Mouse (Mus musculus) liver, embryonic 13.5 days (tissue): ENCODE results near the gene Gle1. TPM values are rescaled to one million over a fixed set of nuclear protein-coding genes. Genes with fewer than 3 reads are reported as not detected.
A peak's percentile ranks its signal among the peaks of the same experiment; 100 is the strongest.
"Not testable (repeated sequence)": the region's sequence is repeated elsewhere in the genome, so short reads cannot be mapped to it uniquely, and the experiment has no call there.

ENCODE experiments used
- ATAC-seq: fragments of 200-750 bp; cut with Nextera tagmentation; 2 replicates; pipeline ENCODE4 v1.8.0; 2017; ENCODE audit warnings: low read depth, mild to moderate bottlenecking, moderate number of reproducible peaks, moderate library complexity
- DNase-seq: peaks from one replicate; pipeline ENCODE4 v3.0.0; 2022
- H3K27ac ChIP-seq: fragments of 300-500 bp; sonication (generic); 2 replicates; pipeline ENCODE4 v1.5.1; 2015; ENCODE audit warnings: moderate library complexity, mild to moderate bottlenecking, inconsistent platforms
- H3K27me3 ChIP-seq: fragments of 300-500 bp; sonication (generic); 2 replicates; pipeline ENCODE4 v1.6.1; 2015; ENCODE audit warnings: mild to moderate bottlenecking, inconsistent platforms
- H3K36me3 ChIP-seq: fragments of 300-500 bp; sonication (generic); 2 replicates; pipeline ENCODE4 v1.6.1; 2015; ENCODE audit warnings: mild to moderate bottlenecking, inconsistent platforms
- H3K4me1 ChIP-seq: fragments of 300-500 bp; sonication (generic); replicated peaks from 2 replicates; pipeline ENCODE4 v1.6.1; 2015; ENCODE audit warnings: inconsistent platforms
- H3K4me2 ChIP-seq: fragments of 300-500 bp; sonication (generic); 2 replicates; pipeline ENCODE4 v1.6.1; 2015; ENCODE audit warnings: inconsistent platforms, mild to moderate bottlenecking, moderate library complexity
- H3K4me3 ChIP-seq: fragments of 300-500 bp; sonication (generic); replicated peaks from 2 replicates; pipeline ENCODE4 v1.5.1; 2015; ENCODE audit warnings: mild to moderate bottlenecking, inconsistent platforms
- H3K9ac ChIP-seq: fragments of 300-500 bp; sonication (generic); 2 replicates; pipeline ENCODE4 v1.6.1; 2015; ENCODE audit warnings: mild to moderate bottlenecking, inconsistent platforms
- H3K9me3 ChIP-seq: fragments of 300-500 bp; sonication (generic); replicated peaks from 2 replicates; pipeline ENCODE4 v1.6.1; 2016; ENCODE audit warnings: inconsistent platforms
- WGBS: fragments of 180-500 bp; shearing (Covaris S2); methylation state at CpG from one replicate; pipeline ENCODE4 v1.1.7; 2015; ENCODE audit not compliant: insufficient replicate concordance; 5-methylcytosine and 5-hydroxymethylcytosine counted together
- polyA plus RNA-seq: library from polyadenylated mRNA; unstranded; fragments of >200 nt; fragmentation: Nextera tagmentation; extraction: Ambion mirVana; gene quantifications from 2 replicates; pipeline ENCODE4 v1.2.1, GENCODE M21; 2015

The Gle1 gene
- polyA plus RNA-seq = 29.8 and 33.7 TPM in 2 replicates

GRCm38 (mm10) chr2:29934906-29935599 is at the start of gene Gle1:
Gene Gle1, plus strand, starts transcription at chr2:29935426.
- no peaks in the 10 kb centered on the region for H3K9me3 ChIP-seq
- H3K4me2 ChIP-seq = peak within 1 kb of the TSS; percentile 81
- H3K27me3 ChIP-seq = no peaks in the 10 kb centered on the region
- 2% methylated on average over 44 of the region's 44 CpGs for whole genome bisulfite sequencing
- peaks cover 46% of the 10 kb centered on the region for H3K36me3 ChIP-seq
- peak within 1 kb of the TSS; percentile 78 for H3K9ac ChIP-seq
- H3K27ac ChIP-seq = peak within 1 kb of the TSS; percentile 78
- ATAC-seq (peak; percentile 96), DNase-seq (peak; percentile 96)
- H3K4me3 ChIP-seq = peak within 1 kb of the TSS; percentile 84
- peaks cover 19% of the 10 kb centered on the region for H3K4me1 ChIP-seq

- not testable (repeated sequence) for H3K9me3 ChIP-seq, H3K27ac ChIP-seq, H3K27me3 ChIP-seq, H3K4me2 ChIP-seq, H3K9ac ChIP-seq, H3K4me3 ChIP-seq, ATAC-seq, DNase-seq
- H3K36me3 ChIP-seq = peaks cover 10% of the 10 kb centered on the region
- WGBS = 57% methylated on average over 9 of the region's 9 CpGs
- H3K4me1 ChIP-seq = peaks cover 21% of the 10 kb centered on the region
These were observed 48.5 kb upstream of the Gle1 start for GRCm38 (mm10) chr2:29886659-29887292.

GRCm38 (mm10) chr2:29889066-29889944 is 45.9 kb upstream of the Gle1 start, which contains the start of gene Odf2:
Gene Odf2, plus strand, starts transcription at chr2:29889221.
- peak within 1 kb of the TSS; percentile 96 for H3K9ac ChIP-seq
- ATAC-seq (peak; percentile 75), DNase-seq (peak; percentile 100)
- peak within 1 kb of the TSS; percentile 96 for H3K27ac ChIP-seq
- peaks cover 31% of the 10 kb centered on the region for H3K36me3 ChIP-seq
- H3K9me3 ChIP-seq = no peaks in the 10 kb centered on the region
- peak within 1 kb of the TSS; percentile 100 for H3K4me3 ChIP-seq
- peak within 1 kb of the TSS; percentile 98 for H3K4me2 ChIP-seq
- H3K4me1 ChIP-seq = peaks cover 27% of the 10 kb centered on the region
- peaks cover 10% of the 10 kb centered on the region for H3K27me3 ChIP-seq
- WGBS = 1% methylated on average over 70 of the region's 70 CpGs

GRCm38 (mm10) chr2:29889991-29890833 is 45.0 kb upstream of the Gle1 start:
- peak overlapping the region; percentile 96 for H3K9ac ChIP-seq
- WGBS = under 1% methylated on average over 54 of the region's 61 CpGs

GRCm38 (mm10) chr2:29891773-29892172 is 43.5 kb upstream of the Gle1 start:
- Histone ChIP-seq H3K4me1 (peaks cover 27% of the 10 kb centered on the region), H3K4me2 (peak overlapping the region; percentile 98), H3K27me3 (peaks cover 10% of the 10 kb centered on the region), H3K36me3 (peaks cover 55% of the 10 kb centered on the region), H3K9me3 (no peaks in the 10 kb centered on the region), H3K9ac (peak overlapping the region; percentile 96; the same call in 1 of the 2 replicates), H3K4me3 (peak overlapping the region; percentile 100; the same call in 1 of the 2 replicates), H3K27ac (no peak overlapping the region; the same call in 1 of the 2 replicates)
- ATAC-seq (no peak), DNase-seq (no peak)
- 91% methylated on average over 6 of the region's 6 CpGs for WGBS

More at GRCm38 (mm10) chr2:29889991-29890833, 45.0 kb upstream of the Gle1 start:
- peak; percentile 94 for ATAC-seq
- no peaks in the 10 kb centered on the region for H3K9me3 ChIP-seq
- peak overlapping the region; percentile 96 for H3K27ac ChIP-seq
- H3K27me3 ChIP-seq = peaks cover 10% of the 10 kb centered on the region
- DNase-seq = peak; percentile 95
- H3K4me2 ChIP-seq = peak overlapping the region; percentile 98
- peak overlapping the region; percentile 100 for H3K4me3 ChIP-seq
- peaks cover 27% of the 10 kb centered on the region for H3K4me1 ChIP-seq
- H3K36me3 ChIP-seq = peaks cover 40% of the 10 kb centered on the region

GRCm38 (mm10) chr2:29896071-29896470 is 39.2 kb upstream of the Gle1 start:
- 94% methylated on average over 1 of the region's 1 CpGs for WGBS
- no peak overlapping the region for H3K4me3 ChIP-seq
- no peaks in the 10 kb centered on the region for H3K27me3 ChIP-seq
- H3K27ac ChIP-seq = no peak overlapping the region
- no peak overlapping the region for H3K9ac ChIP-seq
- ATAC-seq (no peak), DNase-seq (no peak)
- peaks cover 13% of the 10 kb centered on the region for H3K4me1 ChIP-seq
- H3K9me3 ChIP-seq = no peaks in the 10 kb centered on the region
- peaks cover 98% of the 10 kb centered on the region for H3K36me3 ChIP-seq
- no peak overlapping the region for H3K4me2 ChIP-seq

GRCm38 (mm10) chr2:29897366-29897765 is 37.9 kb upstream of the Gle1 start:
- DNase-seq = no peak
- Histone ChIP-seq H3K27me3 (no peaks in the 10 kb centered on the region), H3K9ac (no peak overlapping the region), H3K4me3 (no peak overlapping the region), H3K36me3 (peaks cover 100% of the 10 kb centered on the region), H3K27ac (no peak overlapping the region), H3K4me1 (0 out of 2 replicates have a peak, but pooled peaks cover 2% of the 10 kb centered on the region), H3K9me3 (no peaks in the 10 kb centered on the region), H3K4me2 (no peak overlapping the region)
- WGBS = 85% methylated on average over 2 of the region's 2 CpGs
- ATAC-seq = no peak

GRCm38 (mm10) chr2:29898081-29898480 is 37.1 kb upstream of the Gle1 start:
- no peak overlapping the region for H3K9ac ChIP-seq
- H3K27ac ChIP-seq = no peak overlapping the region
- no peaks in the 10 kb centered on the region for H3K4me1 ChIP-seq
- no peaks in the 10 kb centered on the region for H3K27me3 ChIP-seq
- 82% methylated on average over 1 of the region's 1 CpGs for WGBS
- no peaks in the 10 kb centered on the region for H3K9me3 ChIP-seq
- H3K36me3 ChIP-seq = peaks cover 100% of the 10 kb centered on the region
- ATAC-seq (no peak), DNase-seq (no peak)
- H3K4me3 ChIP-seq = no peak overlapping the region
- H3K4me2 ChIP-seq = no peak overlapping the region

- Histone ChIP-seq H3K27me3 (no peaks in the 10 kb centered on the region), H3K36me3 (peaks cover 99% of the 10 kb centered on the region), H3K4me1 (no peaks in the 10 kb centered on the region), H3K4me3 (no peak overlapping the region), H3K9ac (no peak overlapping the region), H3K4me2 (no peak overlapping the region), H3K27ac (no peak overlapping the region), H3K9me3 (no peaks in the 10 kb centered on the region)
- no peak for ATAC-seq
- DNase-seq = no peak
- WGBS = 86% methylated on average over 10 of the region's 10 CpGs
These were observed 33.0 kb upstream of the Gle1 start for GRCm38 (mm10) chr2:29902194-29902593.

GRCm38 (mm10) chr2:29908171-29908570 is 27.1 kb upstream of the Gle1 start:
- ATAC-seq, H3K4me3 ChIP-seq, H3K27me3 ChIP-seq, H3K9ac ChIP-seq, H3K27ac ChIP-seq, H3K4me1 ChIP-seq, H3K4me2 ChIP-seq, DNase-seq, H3K9me3 ChIP-seq: not testable (repeated sequence)
- H3K36me3 ChIP-seq = peaks cover 92% of the 10 kb centered on the region
- 89% methylated on average over 2 of the region's 2 CpGs for WGBS
